Mouse (Mus musculus): ENCODE results near the gene C1qb. TPM values are rescaled to one million over a fixed set of nuclear protein-coding genes. Genes with fewer than 3 reads are reported as not detected.

The C1qb gene
- polyA plus RNA-seq, 1 experiment from 2014 or later: 71.1 TPM

- H3K4me1 ChIP-seq (ENCODE audit: control insufficient read depth, insufficient read depth, low read length): peaks cover 44% of the 10 kb centered on the region
- under 1% methylated on average over 27 of the region's 27 CpGs for WGBS
- no peaks in the 10 kb centered on the region for H3K9me3 ChIP-seq (ENCODE audit: control insufficient read depth, low read depth, low read length)
- peak overlapping the region; percentile 76 for H3K4me3 ChIP-seq (ENCODE audit: low read depth, low read length)
- peak; percentile 42; the same call in 1 of the 2 replicates for ATAC-seq (ENCODE audit: insufficient number of reproducible peaks, insufficient read depth, low FRiP score, low read depth)
- no peaks in the 10 kb centered on the region for H3K36me3 ChIP-seq (ENCODE audit: control insufficient read depth, insufficient read depth, low read length)
- H3K9ac ChIP-seq (replicated peaks; ENCODE audit: low read depth, low read length): peak overlapping the region; percentile 86
- no peaks in the 10 kb centered on the region for H3K27me3 ChIP-seq (ENCODE audit: control insufficient read depth, insufficient read depth, low read length)
- H3K27ac ChIP-seq (ENCODE audit: low read length): peak overlapping the region; percentile 92
- peak overlapping the region; percentile 97 for H3K4me2 ChIP-seq (replicated peaks; ENCODE audit: low read depth, low read length)
Observed at GRCm38 (mm10) chr4:136836387-136836931, 49.5 kb downstream of the C1qb start.

DNA sequence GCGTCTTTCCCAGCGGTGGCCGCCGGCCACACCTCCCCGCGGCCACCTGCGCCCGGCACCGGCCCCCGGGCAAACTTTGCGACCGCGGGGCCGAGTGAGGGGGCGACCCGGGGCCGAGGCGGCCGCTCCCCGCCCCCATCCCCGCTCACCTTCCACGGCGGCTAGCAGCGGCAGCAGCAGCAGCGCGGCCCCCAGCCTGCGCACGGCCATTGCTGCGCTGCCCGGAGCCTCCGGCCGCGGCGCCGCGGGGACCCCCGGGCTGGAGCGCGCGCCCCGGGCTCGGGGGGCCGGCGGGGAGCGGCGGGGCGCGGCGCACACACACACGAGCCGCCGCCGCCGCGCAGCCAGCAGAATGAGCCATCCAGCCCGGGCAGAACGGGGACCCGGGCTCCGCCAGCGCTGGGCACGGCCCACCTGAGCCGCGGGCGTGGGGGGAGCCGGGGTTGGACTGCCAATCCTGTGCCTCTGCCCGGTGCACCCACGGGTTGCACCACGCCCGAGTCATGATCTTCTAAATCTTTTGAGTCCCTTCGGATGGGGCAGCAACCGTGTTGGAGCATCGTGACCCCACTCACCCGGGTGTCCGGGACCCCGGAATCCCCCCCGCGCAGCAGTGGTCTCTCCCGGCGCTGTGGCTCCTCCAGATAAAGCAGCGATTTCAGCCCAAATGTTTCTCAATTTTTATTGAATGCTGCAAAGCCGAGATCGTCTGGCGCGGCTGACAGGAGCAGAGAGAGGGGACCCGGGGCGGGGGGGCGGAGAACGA, 50.2 kb downstream of the C1qb start, which contains the start of gene Ephb2:
Ephb2 (minus strand) TSS at position 368 of the 766 bp plus-strand sequence.
- peak within 1 kb of the TSS; percentile 97 for H3K4me2 ChIP-seq (replicated peaks; ENCODE audit: low read depth, low read length)
- ATAC-seq (ENCODE audit: insufficient number of reproducible peaks, insufficient read depth, low FRiP score, low read depth): peak; percentile 65
- peak within 1 kb of the TSS; percentile 76 for H3K4me3 ChIP-seq (ENCODE audit: low read depth, low read length)
- no peaks in the 10 kb centered on the region for H3K36me3 ChIP-seq (ENCODE audit: control insufficient read depth, insufficient read depth, low read length)
- H3K4me1 ChIP-seq (ENCODE audit: control insufficient read depth, insufficient read depth, low read length): peaks cover 41% of the 10 kb centered on the region
- H3K27ac ChIP-seq (ENCODE audit: low read length): peak within 1 kb of the TSS; percentile 92
- no peaks in the 10 kb centered on the region for H3K27me3 ChIP-seq (ENCODE audit: control insufficient read depth, insufficient read depth, low read length)
- WGBS: under 1% methylated on average over 81 of the region's 88 CpGs
- peak within 1 kb of the TSS; percentile 86 for H3K9ac ChIP-seq (replicated peaks; ENCODE audit: low read depth, low read length)
- H3K9me3 ChIP-seq (ENCODE audit: control insufficient read depth, low read depth, low read length): no peaks in the 10 kb centered on the region

DNA sequence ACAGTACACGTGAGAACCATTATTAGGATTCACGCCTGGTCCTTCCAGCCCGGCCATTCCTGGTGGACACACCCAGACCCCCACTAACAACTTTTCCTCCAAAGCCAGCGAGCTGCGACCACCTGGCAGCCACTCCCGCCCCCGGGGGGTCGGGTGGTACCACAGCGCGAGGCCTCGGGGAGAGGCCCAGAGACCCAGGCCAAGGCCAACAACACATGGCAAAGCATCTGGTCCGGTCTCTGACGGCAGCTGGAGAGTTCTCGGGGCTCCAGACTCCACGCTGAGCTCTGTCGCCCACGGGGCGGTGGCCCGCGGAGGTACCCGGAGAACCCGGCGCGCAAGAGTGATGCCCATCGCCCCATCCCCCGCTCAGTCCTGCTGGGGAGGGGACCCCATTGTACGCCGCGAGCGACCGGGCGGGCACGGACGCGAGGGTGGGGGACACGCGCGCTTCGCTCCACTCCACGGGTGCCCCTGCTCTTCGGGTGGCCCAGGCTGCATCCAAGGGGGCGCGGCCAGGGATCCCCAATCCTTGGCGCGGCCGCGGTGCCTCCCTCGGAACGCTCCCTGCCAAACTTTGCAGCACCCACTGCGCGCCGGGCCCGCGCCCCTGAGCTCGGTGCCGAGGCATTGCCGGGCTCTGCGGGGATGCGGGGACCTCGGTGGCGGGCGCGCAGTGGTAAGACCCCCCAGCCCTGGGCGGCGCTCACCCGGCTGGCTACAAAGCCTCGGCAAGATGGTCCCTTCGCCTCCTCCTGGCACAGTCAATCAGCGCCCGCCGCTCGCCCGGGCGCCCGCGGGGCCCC, 51.0 kb downstream of the C1qb start:
- Histone ChIP-seq H3K4me1 (ENCODE audit: control insufficient read depth, insufficient read depth, low read length) (peaks cover 47% of the 10 kb centered on the region), H3K9me3 (ENCODE audit: control insufficient read depth, low read depth, low read length) (no peaks in the 10 kb centered on the region), H3K27me3 (ENCODE audit: control insufficient read depth, insufficient read depth, low read length) (no peaks in the 10 kb centered on the region), H3K4me2 (replicated peaks; ENCODE audit: low read depth, low read length) (peak overlapping the region; percentile 97), H3K9ac (replicated peaks; ENCODE audit: low read depth, low read length) (peak overlapping the region; percentile 86), H3K27ac (ENCODE audit: low read length) (peak overlapping the region; percentile 92; the same call in 1 of the 2 replicates), H3K36me3 (ENCODE audit: control insufficient read depth, insufficient read depth, low read length) (no peaks in the 10 kb centered on the region), H3K4me3 (ENCODE audit: low read depth, low read length) (peak overlapping the region; percentile 76)
- 2% methylated on average over 65 of the region's 76 CpGs for WGBS
- no peak for ATAC-seq (ENCODE audit: insufficient number of reproducible peaks, insufficient read depth, low FRiP score, low read depth)

- H3K4me2 ChIP-seq (replicated peaks; ENCODE audit: low read depth, low read length): peak overlapping the region; percentile 97
- H3K4me3 ChIP-seq (ENCODE audit: low read depth, low read length): peak overlapping the region; percentile 76
- peak overlapping the region; percentile 86 for H3K9ac ChIP-seq (replicated peaks; ENCODE audit: low read depth, low read length)
- 0 out of 2 replicates have a peak overlapping the region, but pooled peaks have one; percentile 15 for H3K27ac ChIP-seq (ENCODE audit: low read length)
- no peaks in the 10 kb centered on the region for H3K36me3 ChIP-seq (ENCODE audit: control insufficient read depth, insufficient read depth, low read length)
- H3K4me1 ChIP-seq (ENCODE audit: control insufficient read depth, insufficient read depth, low read length): peaks cover 53% of the 10 kb centered on the region
- 9% methylated on average over 12 of the region's 12 CpGs for WGBS
- no peaks in the 10 kb centered on the region for H3K27me3 ChIP-seq (ENCODE audit: control insufficient read depth, insufficient read depth, low read length)
- H3K9me3 ChIP-seq (ENCODE audit: control insufficient read depth, low read depth, low read length): no peaks in the 10 kb centered on the region
- no peak for ATAC-seq (ENCODE audit: insufficient number of reproducible peaks, insufficient read depth, low FRiP score, low read depth)
Observed at GRCm38 (mm10) chr4:136834439-136834814, 51.6 kb downstream of the C1qb start.

- ATAC-seq (ENCODE audit: insufficient number of reproducible peaks, insufficient read depth, low FRiP score, low read depth): no peak
- 50% methylated on average over 21 of the region's 21 CpGs for WGBS
- H3K27ac ChIP-seq (ENCODE audit: low read length): peak overlapping the region; percentile 15; the same call in 1 of the 2 replicates
- H3K27me3 ChIP-seq (ENCODE audit: control insufficient read depth, insufficient read depth, low read length): no peaks in the 10 kb centered on the region
- peak overlapping the region; percentile 76 for H3K4me3 ChIP-seq (ENCODE audit: low read depth, low read length)
- peaks cover 60% of the 10 kb centered on the region for H3K4me1 ChIP-seq (ENCODE audit: control insufficient read depth, insufficient read depth, low read length)
- H3K4me2 ChIP-seq (replicated peaks; ENCODE audit: low read depth, low read length): peak overlapping the region; percentile 97
- no peaks in the 10 kb centered on the region for H3K9me3 ChIP-seq (ENCODE audit: control insufficient read depth, low read depth, low read length)
- H3K9ac ChIP-seq (replicated peaks; ENCODE audit: low read depth, low read length): no peak overlapping the region
- no peaks in the 10 kb centered on the region for H3K36me3 ChIP-seq (ENCODE audit: control insufficient read depth, insufficient read depth, low read length)
Observed at GRCm38 (mm10) chr4:136833619-136834351, 52.2 kb downstream of the C1qb start.

GRCm38 (mm10) chr4:136832559-136833232, 53.3 kb downstream of the C1qb start:
- Histone ChIP-seq H3K27ac (ENCODE audit: low read length) (no peak overlapping the region), H3K4me1 (ENCODE audit: control insufficient read depth, insufficient read depth, low read length) (peaks cover 63% of the 10 kb centered on the region)

DNA sequence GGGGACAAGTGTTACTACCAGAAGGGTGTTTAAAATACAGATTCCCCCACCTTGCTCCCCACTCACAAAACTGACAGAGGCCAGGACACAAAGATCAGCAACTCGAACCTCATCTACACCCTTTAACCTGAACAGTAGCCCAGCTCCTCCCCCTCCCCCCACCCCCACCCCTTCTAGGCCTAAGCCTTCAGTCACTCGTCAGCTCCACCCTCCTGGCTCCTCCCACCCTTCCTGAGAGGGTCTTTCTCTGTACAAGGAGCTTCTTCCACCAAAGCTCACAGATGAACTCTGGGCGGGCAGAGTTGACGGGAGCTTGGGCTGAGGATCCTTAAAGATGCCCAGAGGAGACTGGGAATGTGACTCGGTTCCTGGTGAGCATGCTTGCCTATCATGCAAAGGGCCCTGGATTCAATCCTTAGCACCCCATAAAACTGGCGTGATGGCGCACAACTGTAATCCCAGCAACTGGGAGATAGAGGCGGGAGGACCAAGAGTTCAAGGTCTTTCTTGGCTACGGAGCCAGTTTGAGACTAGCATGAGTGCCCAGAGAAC, 55.6 kb downstream of the C1qb start:
- H3K9ac ChIP-seq (replicated peaks; ENCODE audit: low read depth, low read length): no peak overlapping the region
- WGBS: 55% methylated on average over 9 of the region's 9 CpGs
- ATAC-seq (ENCODE audit: insufficient number of reproducible peaks, insufficient read depth, low FRiP score, low read depth): no peak
- peaks cover 55% of the 10 kb centered on the region for H3K4me1 ChIP-seq (ENCODE audit: control insufficient read depth, insufficient read depth, low read length)
- H3K4me3 ChIP-seq (ENCODE audit: low read depth, low read length): no peak overlapping the region
- no peaks in the 10 kb centered on the region for H3K36me3 ChIP-seq (ENCODE audit: control insufficient read depth, insufficient read depth, low read length)
- H3K27ac ChIP-seq (ENCODE audit: low read length): no peak overlapping the region
- H3K9me3 ChIP-seq (ENCODE audit: control insufficient read depth, low read depth, low read length): no peaks in the 10 kb centered on the region
- 0 out of 2 replicates have a peak overlapping the region, but pooled peaks have one; percentile 2 for H3K4me2 ChIP-seq (replicated peaks; ENCODE audit: low read depth, low read length)
- no peaks in the 10 kb centered on the region for H3K27me3 ChIP-seq (ENCODE audit: control insufficient read depth, insufficient read depth, low read length)

More at GRCm38 (mm10) chr4:136832559-136833232, 53.3 kb downstream of the C1qb start:
- H3K36me3 ChIP-seq (ENCODE audit: control insufficient read depth, insufficient read depth, low read length): no peaks in the 10 kb centered on the region
- H3K9me3 ChIP-seq (ENCODE audit: control insufficient read depth, low read depth, low read length): no peaks in the 10 kb centered on the region
- no peak for ATAC-seq (ENCODE audit: insufficient number of reproducible peaks, insufficient read depth, low FRiP score, low read depth)
- whole genome bisulfite sequencing: 62% methylated on average over 16 of the region's 16 CpGs
- H3K27me3 ChIP-seq (ENCODE audit: control insufficient read depth, insufficient read depth, low read length): no peaks in the 10 kb centered on the region
- H3K9ac ChIP-seq (replicated peaks; ENCODE audit: low read depth, low read length): no peak overlapping the region
- no peak overlapping the region for H3K4me3 ChIP-seq (ENCODE audit: low read depth, low read length)
- H3K4me2 ChIP-seq (replicated peaks; ENCODE audit: low read depth, low read length): no peak overlapping the region

Data from stomach, embryonic 14.5 days (tissue).